Mouse (Mus musculus): ENCODE measurements around the gene Usp35.

- no peak for TF ChIP-seq CTCF (IDR thresholded peaks at IDR 0.05; ENCODE audit: borderline replicate concordance, insufficient read depth, low read depth, low read length)
- TF ChIP-seq POLR2A (IDR thresholded peaks at IDR 0.05; ENCODE audit: borderline replicate concordance, insufficient read depth, low read length), result no peak
These were observed 24.4 kb upstream of the Usp35 start for GRCm38 (mm10) chr7:97356253-97356652.

All from cerebellum, adult 2 months (tissue).